Mouse (Mus musculus) erythroid progenitor cell, adult 5-6 weeks (primary cell): Measurements from ENCODE around the gene Trpm3. TPM values are rescaled to one million over a fixed set of nuclear protein-coding genes. Genes with fewer than 3 reads are reported as not detected.

Source experiments
- ATAC-seq: replicated peaks from 2 replicates; pipeline ENCODE4 v1.8.0; 2016; ENCODE audit warnings: moderate number of reproducible peaks, mild to moderate bottlenecking, moderate TSS enrichment, inconsistent platforms; ENCODE audit not compliant: poor library complexity, low FRiP score, severe bottlenecking
- total RNA-seq, 2 experiments: library from RNA; stranded (forward) in 1 of 2; stranded (reverse) in 1 of 2; fragments of 150-400 nt in 1 of 2; fragments of 186-747, 209-891 nt in 1 of 2; gene quantifications; 2 replicates each; pipeline versions ENCODE4 v1.2.3 to v1.2.4; 2015 to 2017; ENCODE audit warnings: low replicate concordance in 2 of 2

Gene Trpm3
- total RNA-seq, 2 experiments from 2014 or later: not detected

DNA sequence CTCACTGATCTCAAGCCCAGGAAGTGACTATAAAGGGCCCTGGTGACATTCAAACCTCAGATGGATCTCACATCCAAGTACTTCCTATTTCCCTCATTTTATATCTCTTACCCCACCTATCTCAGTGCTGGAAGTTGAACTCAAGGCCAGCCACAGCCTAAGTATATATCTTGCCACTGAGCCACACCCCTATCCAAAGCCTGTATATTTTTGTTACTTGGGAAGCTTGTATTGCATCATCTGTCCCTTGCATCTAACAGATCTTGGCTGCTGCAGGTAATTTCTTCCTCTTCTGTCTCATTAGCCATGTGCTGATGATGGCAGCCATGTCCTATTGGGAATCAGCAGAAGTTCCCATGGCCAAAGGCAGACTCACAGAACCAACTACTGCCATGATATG is 904.9 kb downstream of the Trpm3 start:
- no peak for ATAC-seq
